ENCODE assay signal across 18 mouse cellular contexts in the genomic region with DNA sequence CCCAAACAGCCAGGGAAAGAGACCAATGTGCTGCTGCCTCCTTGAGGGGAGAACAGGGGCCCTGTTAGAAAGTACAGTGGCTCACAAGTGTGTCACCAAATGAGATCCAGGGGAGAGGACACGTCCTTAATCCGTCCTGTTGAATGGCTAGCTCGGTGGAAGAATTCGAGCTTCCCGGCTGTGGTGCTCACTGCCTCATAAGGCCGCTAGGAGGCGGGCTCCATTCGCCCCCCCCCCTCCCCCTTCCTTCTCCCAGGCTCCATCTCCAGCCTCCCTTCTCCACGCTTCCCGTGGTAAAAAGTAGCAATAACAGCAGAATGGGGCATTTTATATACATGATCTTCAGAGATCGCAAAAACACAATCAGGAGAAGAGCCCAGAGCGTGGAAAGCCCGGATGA.
DNase-seq lines count a peak whose midpoint lies in the region; ATAC-seq and TF ChIP-seq lines count a peak whose summit lies in the region.
"Had no signal": no experiment of that assay in that cellular context is flagged by ENCODE, and none has a peak within 500 bp of the region (broad histone marks: within the 10 kb centered on the region; RNA-seq: fewer than 3 reads in every experiment).

No protein-coding gene starts in this region.

- no peak overlapping the region for H3K9ac ChIP-seq in intestine, postnatal 0 days (ENCODE audit: low read depth, low read length)
- no peak overlapping the region for H3K9ac ChIP-seq in intestine, embryonic 16.5 days (ENCODE audit: low read depth, low read length)
- H3K9ac ChIP-seq in midbrain, embryonic 11.5 days (ENCODE audit: low read length): no peak overlapping the region
- H3K9ac ChIP-seq in midbrain, embryonic 16.5 days (ENCODE audit: low read depth, low read length): no peak overlapping the region
- no peak overlapping the region for H3K9ac ChIP-seq in stomach, postnatal 0 days (ENCODE audit: low read length)
- H3K9ac ChIP-seq: heart, embryonic 12.5 days; hindbrain, embryonic 13.5 days; liver, embryonic 13.5 days had no signal

- no peak for ATAC-seq in intestine, postnatal 0 days
- no peak for ATAC-seq in intestine, embryonic 16.5 days
- ATAC-seq in midbrain, embryonic 11.5 days (ENCODE audit: low FRiP score): no peak
- ATAC-seq in midbrain, embryonic 16.5 days: no peak
- ATAC-seq in stomach, postnatal 0 days (ENCODE audit: low FRiP score, low TSS enrichment): no peak
- ATAC-seq: forebrain, embryonic 14.5 days had no signal

- TF ChIP-seq POLR2A in brain, embryonic 14.5 days (IDR thresholded peaks at IDR 0.05; ENCODE audit: borderline replicate concordance, extremely low read depth, insufficient read depth, insufficient read length, poor library complexity, severe bottlenecking): no peak

- no peak overlapping the region for H3K4me2 ChIP-seq in intestine, postnatal 0 days (replicated peaks; ENCODE audit: low read depth)
- H3K4me2 ChIP-seq in intestine, embryonic 16.5 days (ENCODE audit: low read depth, low read length): no peak overlapping the region
- no peak overlapping the region for H3K4me2 ChIP-seq in midbrain, embryonic 11.5 days
- H3K4me2 ChIP-seq in midbrain, embryonic 16.5 days (ENCODE audit: low read length): no peak overlapping the region
- no peak overlapping the region for H3K4me2 ChIP-seq in stomach, postnatal 0 days (replicated peaks; ENCODE audit: low read depth)
- H3K4me2 ChIP-seq: heart, embryonic 12.5 days; hindbrain, embryonic 13.5 days; liver, embryonic 13.5 days had no signal

- no peaks in the 10 kb centered on the region for H3K9me3 ChIP-seq in intestine, postnatal 0 days (ENCODE audit: control insufficient read depth)
- no peaks in the 10 kb centered on the region for H3K9me3 ChIP-seq in intestine, embryonic 16.5 days (ENCODE audit: control insufficient read depth, low read length)
- H3K9me3 ChIP-seq in midbrain, embryonic 11.5 days (ENCODE audit: control insufficient read depth, low read length): no peaks in the 10 kb centered on the region
- H3K9me3 ChIP-seq in midbrain, embryonic 16.5 days (replicated peaks; ENCODE audit: control insufficient read depth, low read length, poor library complexity, severe bottlenecking): no peaks in the 10 kb centered on the region
- no peaks in the 10 kb centered on the region for H3K9me3 ChIP-seq in stomach, postnatal 0 days (ENCODE audit: control insufficient read depth, low read length)
- H3K9me3 ChIP-seq: heart, embryonic 12.5 days; hindbrain, embryonic 13.5 days; liver, embryonic 13.5 days had no signal

- no peaks in the 10 kb centered on the region for H3K4me1 ChIP-seq in intestine, postnatal 0 days (replicated peaks; ENCODE audit: control insufficient read depth, insufficient read depth, low read length)
- no peaks in the 10 kb centered on the region for H3K4me1 ChIP-seq in intestine, embryonic 16.5 days (ENCODE audit: control insufficient read depth, insufficient read depth, low read length)
- no peaks in the 10 kb centered on the region for H3K4me1 ChIP-seq in midbrain, embryonic 11.5 days (ENCODE audit: control insufficient read depth, insufficient read depth, low read length)
- no peaks in the 10 kb centered on the region; the same call in 1 of the 2 replicates for H3K4me1 ChIP-seq in midbrain, embryonic 16.5 days (ENCODE audit: control insufficient read depth, insufficient read depth, low read length)
- H3K4me1 ChIP-seq in stomach, postnatal 0 days (replicated peaks; ENCODE audit: control insufficient read depth, insufficient read depth): no peaks in the 10 kb centered on the region

- TF ChIP-seq CTCF in intestine, postnatal 0 days (IDR thresholded peaks at IDR 0.05; ENCODE audit: low read depth): peak; percentile 64
- peak; percentile 64 for TF ChIP-seq CTCF in brain, embryonic 14.5 days (IDR thresholded peaks at IDR 0.05; ENCODE audit: borderline replicate concordance, extremely low read depth, insufficient read depth, insufficient read length)
- peak; percentile 63 for TF ChIP-seq CTCF in stomach, postnatal 0 days (IDR thresholded peaks at IDR 0.05; ENCODE audit: low read depth)

- H3K27me3 ChIP-seq in intestine, postnatal 0 days (replicated peaks; ENCODE audit: control insufficient read depth, insufficient read depth, low read length): no peaks in the 10 kb centered on the region
- H3K27me3 ChIP-seq in intestine, embryonic 16.5 days (replicated peaks; ENCODE audit: control insufficient read depth, insufficient read depth, low read length): no peaks in the 10 kb centered on the region
- no peaks in the 10 kb centered on the region for H3K27me3 ChIP-seq in midbrain, embryonic 11.5 days (ENCODE audit: control insufficient read depth, insufficient read depth, low read length)
- H3K27me3 ChIP-seq in midbrain, embryonic 16.5 days (ENCODE audit: control insufficient read depth, insufficient read depth, low read depth, low read length): no peaks in the 10 kb centered on the region
- no peaks in the 10 kb centered on the region for H3K27me3 ChIP-seq in stomach, postnatal 0 days (ENCODE audit: control insufficient read depth, insufficient read depth, low read length)
- H3K27me3 ChIP-seq: CH12.LX; heart, embryonic 12.5 days; hindbrain, embryonic 13.5 days; liver, embryonic 13.5 days had no signal

- no peak for TF ChIP-seq EP300 in stomach, postnatal 0 days (optimal IDR thresholded peaks at IDR 0.05)

- DNase-seq in midbrain, embryonic 11.5 days (ENCODE audit: low spot score, missing footprints): peak; percentile 84
- peak; percentile 28 for DNase-seq in brain, embryonic 14.5 days (ENCODE audit: low read depth)
- DNase-seq in stomach, postnatal 0 days (ENCODE audit: low spot score): no peak
- DNase-seq in right cerebral cortex, adult 2 months (ENCODE audit: low spot score in 2 of 2): no peak
- DNase-seq: adrenal gland, postnatal 14 days; cerebellum, postnatal 36 days; gastrocnemius, postnatal 14 days; kidney, adult 8-10 months; liver, embryonic 13.5 days; right cerebral cortex, postnatal 25 days had no signal

- H3K4me3 ChIP-seq in intestine, postnatal 0 days (ENCODE audit: low read depth, low read length): no peak overlapping the region
- H3K4me3 ChIP-seq in intestine, embryonic 16.5 days (ENCODE audit: low read length): no peak overlapping the region
- H3K4me3 ChIP-seq in midbrain, embryonic 11.5 days (ENCODE audit: low read depth, low read length): no peak overlapping the region
- H3K4me3 ChIP-seq in midbrain, embryonic 16.5 days (ENCODE audit: low read depth, low read length): no peak overlapping the region
- no peak overlapping the region for H3K4me3 ChIP-seq in stomach, postnatal 0 days (ENCODE audit: low read depth, low read length)
- H3K4me3 ChIP-seq: heart, embryonic 12.5 days; hindbrain, embryonic 13.5 days; liver, embryonic 13.5 days had no signal

- H3K27ac ChIP-seq in intestine, postnatal 0 days (ENCODE audit: low read depth, low read length): no peak overlapping the region
- H3K27ac ChIP-seq in intestine, embryonic 16.5 days (ENCODE audit: low read length): no peak overlapping the region
- no peak overlapping the region for H3K27ac ChIP-seq in midbrain, embryonic 11.5 days (ENCODE audit: low read depth, low read length)
- H3K27ac ChIP-seq in midbrain, embryonic 16.5 days (ENCODE audit: low read length): no peak overlapping the region
- no peak overlapping the region for H3K27ac ChIP-seq in stomach, postnatal 0 days (replicated peaks)
- H3K27ac ChIP-seq: hindbrain, embryonic 13.5 days; liver, embryonic 13.5 days; macrophage had no signal

- peaks cover 37% of the 10 kb centered on the region for H3K36me3 ChIP-seq in intestine, postnatal 0 days (ENCODE audit: control insufficient read depth, insufficient read depth)
- H3K36me3 ChIP-seq in intestine, embryonic 16.5 days (ENCODE audit: control insufficient read depth, insufficient read depth, low read length): 0 out of 2 replicates have a peak, but pooled peaks cover 4% of the 10 kb centered on the region
- H3K36me3 ChIP-seq in midbrain, embryonic 11.5 days (ENCODE audit: control insufficient read depth, insufficient read depth, low read length): 0 out of 2 replicates have a peak, but pooled peaks cover 4% of the 10 kb centered on the region
- H3K36me3 ChIP-seq in midbrain, embryonic 16.5 days (ENCODE audit: control insufficient read depth, insufficient read depth, low read length): peaks cover 12% of the 10 kb centered on the region
- H3K36me3 ChIP-seq in stomach, postnatal 0 days (ENCODE audit: control insufficient read depth, insufficient read depth, low read length): peaks cover 8% of the 10 kb centered on the region; the same call in 1 of the 2 replicates

- WGBS in intestine, postnatal 0 days: 65% methylated on average over 13 of the region's 13 CpGs
- WGBS in intestine, embryonic 16.5 days: 67% methylated on average over 13 of the region's 13 CpGs
- WGBS in midbrain, embryonic 11.5 days: 48% methylated on average over 12 of the region's 13 CpGs
- WGBS in midbrain, embryonic 16.5 days: 47% methylated on average over 13 of the region's 13 CpGs
- 71% methylated on average over 11 of the region's 13 CpGs for WGBS in stomach, postnatal 0 days

Comparison
In these comparisons a context has a peak if more than half of its experiments do, and no peak if none do; other contexts are left out.
1. DNase-seq: peak in midbrain, embryonic 11.5 days (single experiment) and brain, embryonic 14.5 days (single experiment); none in stomach, postnatal 0 days (single experiment) and right cerebral cortex, adult 2 months (0 of 2).
2. Peak in every context shown above with its lines, with median percentiles within 50 percentile points of each other: CTCF ChIP-seq.